Mouse (Mus musculus): ENCODE measurements around the gene Dctn5.

GRCm38 (mm10) chr7:122158915-122159902 lies 26.4 kb downstream of the Dctn5 start, which contains the start of gene Plk1:
- TF ChIP-seq CTCF (IDR thresholded peaks at IDR 0.05; ENCODE audit: low read depth), result no peak
- no peak for TF ChIP-seq EP300 (IDR thresholded peaks at IDR 0.05; ENCODE audit: low read depth)
